Mouse (Mus musculus) erythroblast, embryonic 14.5 days (primary cell): ENCODE data around the gene Tnfsf14.

Experiments used
- GATA1 ChIP-seq: IDR thresholded peaks from 2 replicates; pipeline ENCODE4 v1.6.1; 2012; ENCODE audit warnings: low read length, inconsistent platforms, mixed read lengths
- TAL1 ChIP-seq: IDR thresholded peaks from 3 replicates; pipeline ENCODE4 v1.6.1; 2012; ENCODE audit warnings: low read length, inconsistent platforms, mixed read lengths

- no peak for TF ChIP-seq TAL1
- TF ChIP-seq GATA1 = no peak
Measured at GRCm38 (mm10) chr17:57232200-57232599, 38.2 kb upstream of the Tnfsf14 start.
